Mouse (Mus musculus) G1E (cell line): ENCODE results near the gene Cers6.

Source experiments
- CTCF ChIP-seq: IDR thresholded peaks from 2 replicates; pipeline ENCODE4 v1.5.1; 2012; ENCODE audit warnings: low read depth, low read length, inconsistent platforms, mixed read lengths
- POLR2AphosphoS5 ChIP-seq: IDR thresholded peaks from 2 replicates; pipeline ENCODE4 v1.6.1; 2012; ENCODE audit warnings: low read depth, low read length, inconsistent platforms; ENCODE audit not compliant: insufficient replicate concordance

GRCm38 (mm10) chr2:69049179-69049578 lies 187.9 kb downstream of the Cers6 start:
- TF ChIP-seq CTCF (no peak), POLR2AphosphoS5 (no peak)
